Mouse (Mus musculus): ENCODE data around the gene Mtfmt.

GRCm38 (mm10) chr9:65410378-65410777 lies 25.2 kb upstream of the Mtfmt start:
- TF ChIP-seq GATA1 (IDR thresholded peaks at IDR 0.05; ENCODE audit: low read length) (no peak), TAL1 (IDR thresholded peaks at IDR 0.05; ENCODE audit: low read length) (no peak)

Measured in erythroblast, embryonic 14.5 days (primary cell).